ENCODE assay signal across 17 mouse cellular contexts in genomic region chr10:109903241-109903640, GRCm38 (mm10).
A peak's percentile ranks its signal among the peaks of the same experiment; 100 is the strongest.
DNase-seq lines count a peak whose midpoint lies in the region; ATAC-seq and TF ChIP-seq lines count a peak whose summit lies in the region.
"Had no signal": no experiment of that assay in that cellular context is flagged by ENCODE, and none has a peak within 500 bp of the region (broad histone marks: within the 10 kb centered on the region; RNA-seq: fewer than 3 reads in every experiment).

No protein-coding gene starts in this region.

- peak overlapping the region; percentile 49 for H3K4me3 ChIP-seq in gastrocnemius, adult 2 months
- H3K4me3 ChIP-seq in left cerebral cortex, adult 2 months, result peak overlapping the region; percentile 17
- peak overlapping the region; percentile 10; the same call in 1 of the 2 replicates for H3K4me3 ChIP-seq in olfactory bulb, adult 2 months (ENCODE audit: insufficient read depth, low read depth, low read length)
- no peak overlapping the region for H3K4me3 ChIP-seq in midbrain, embryonic 11.5 days (ENCODE audit: low read depth, low read length)
- H3K4me3 ChIP-seq: embryonic facial prominence, embryonic 12.5 days; forebrain, embryonic 12.5 days had no signal

- WGBS in olfactory bulb, adult 2 months, result 58% methylated on average over 4 of the region's 4 CpGs
- WGBS in midbrain, embryonic 11.5 days, result 92% methylated on average over 4 of the region's 4 CpGs

- no peaks in the 10 kb centered on the region for H3K9me3 ChIP-seq in midbrain, embryonic 11.5 days (ENCODE audit: control insufficient read depth, low read length)
- H3K9me3 ChIP-seq: embryonic facial prominence, embryonic 12.5 days; forebrain, embryonic 12.5 days had no signal

- peaks cover 4% of the 10 kb centered on the region for H3K4me1 ChIP-seq in olfactory bulb, adult 2 months (ENCODE audit: control insufficient read depth, insufficient read depth, low read length)
- 0 out of 2 replicates have a peak, but pooled peaks cover 2% of the 10 kb centered on the region for H3K4me1 ChIP-seq in midbrain, embryonic 11.5 days (ENCODE audit: control insufficient read depth, insufficient read depth, low read length)

- no peaks in the 10 kb centered on the region for H3K27me3 ChIP-seq in midbrain, embryonic 11.5 days (ENCODE audit: control insufficient read depth, insufficient read depth, low read length)
- H3K27me3 ChIP-seq: embryonic facial prominence, embryonic 12.5 days; forebrain, embryonic 12.5 days had no signal

- ATAC-seq in midbrain, embryonic 11.5 days (ENCODE audit: low FRiP score), result no peak

- H3K27ac ChIP-seq in gastrocnemius, adult 2 months, result peak overlapping the region; percentile 48; the same call in 1 of the 2 replicates
- H3K27ac ChIP-seq in left cerebral cortex, adult 2 months, result peak overlapping the region; percentile 67
- H3K27ac ChIP-seq in olfactory bulb, adult 2 months (ENCODE audit: insufficient read depth, low read depth, low read length), result no peak overlapping the region
- H3K27ac ChIP-seq in midbrain, embryonic 11.5 days (ENCODE audit: low read depth, low read length), result no peak overlapping the region
- H3K27ac ChIP-seq: embryonic facial prominence, embryonic 12.5 days; forebrain, embryonic 12.5 days had no signal

- DNase-seq in gastrocnemius, adult 2 months, result no peak
- DNase-seq in gastrocnemius, postnatal 10 days, result no peak
- no peak for DNase-seq in left cerebral cortex, adult 2 months (ENCODE audit: extremely low spot score in 1 of 2, low spot score in 2 of 2)
- no peak for DNase-seq in left cerebral cortex, postnatal 14 days (ENCODE audit: low spot score in 2 of 2)
- DNase-seq in adipocyte (ENCODE audit: low spot score), result peak; percentile 83
- DNase-seq in midbrain, embryonic 11.5 days (ENCODE audit: low spot score, missing footprints), result no peak
- DNase-seq in ovary, adult 18-20 months (ENCODE audit: low spot score), result no peak
- DNase-seq: cerebellum, adult 9-10 months; gastrocnemius, postnatal 25 days; left cerebral cortex, postnatal 4 days; lung, embryonic 14.5 days; lung, postnatal 4 days; thymus, postnatal 25 days had no signal

- no peak overlapping the region for H3K4me2 ChIP-seq in midbrain, embryonic 11.5 days
- H3K4me2 ChIP-seq: forebrain, embryonic 12.5 days; liver, embryonic 11.5 days; lung, embryonic 14.5 days had no signal

- TF ChIP-seq CTCF in gastrocnemius, adult 2 months (IDR thresholded peaks at IDR 0.05), result no peak
- TF ChIP-seq CTCF in left cerebral cortex, adult 2 months (IDR thresholded peaks at IDR 0.05), result no peak
- no peak for TF ChIP-seq CTCF in olfactory bulb, adult 2 months (IDR thresholded peaks at IDR 0.05; ENCODE audit: insufficient read depth, low read depth, low read length)

- TF ChIP-seq POLR2A in olfactory bulb, adult 2 months (IDR thresholded peaks at IDR 0.05; ENCODE audit: insufficient read depth, low read depth, low read length), result no peak

- H3K9ac ChIP-seq in midbrain, embryonic 11.5 days (ENCODE audit: low read length), result no peak overlapping the region
- H3K9ac ChIP-seq: embryonic facial prominence, embryonic 12.5 days; forebrain, embryonic 12.5 days; lung, embryonic 14.5 days had no signal

- H3K36me3 ChIP-seq in midbrain, embryonic 11.5 days (ENCODE audit: control insufficient read depth, insufficient read depth, low read length), result no peaks in the 10 kb centered on the region
- H3K36me3 ChIP-seq: embryonic facial prominence, embryonic 12.5 days; forebrain, embryonic 12.5 days had no signal

- intact Hi-C loops in gastrocnemius, adult 2 months (cut with DNase I), result no loop called here
- intact Hi-C loops in left cerebral cortex, adult 2 months (cut with DNase I), result no loop called here
- intact Hi-C loops in left cerebral cortex, postnatal 14 days (cut with DNase I), result no loop called here

Comparison
In these comparisons a context has a peak if more than half of its experiments do, and no peak if none do; other contexts are left out.
1. H3K27ac ChIP-seq: peak in gastrocnemius, adult 2 months (single experiment) and left cerebral cortex, adult 2 months (single experiment); none in olfactory bulb, adult 2 months (single experiment) and midbrain, embryonic 11.5 days (single experiment).